Mouse (Mus musculus) heart, postnatal 0 days (tissue): ENCODE data around the gene Dok4.

Experiments
- CTCF ChIP-seq: IDR thresholded peaks from 2 replicates; pipeline ENCODE4 v1.5.1; 2016; ENCODE audit warnings: antibody characterized with exemption, control low read depth, low read depth
- EP300 ChIP-seq: IDR thresholded peaks from 2 replicates; pipeline ENCODE4 v1.6.1; 2016; ENCODE audit warnings: antibody characterized with exemption, low read depth

GRCm38 (mm10) chr8:94872576-94872975 is 3.6 kb downstream of the Dok4 start:
- TF ChIP-seq EP300: no peak
- no peak for TF ChIP-seq CTCF
